22 mouse cellular contexts compared by ENCODE assay signal in genomic region chr11:106475309-106475708, GRCm38 (mm10). TPM values are rescaled to one million over a fixed set of nuclear protein-coding genes. Genes with fewer than 3 reads are reported as not detected.
DNase-seq lines count a peak whose midpoint lies in the region; ATAC-seq and TF ChIP-seq lines count a peak whose summit lies in the region.
"Had no signal": no experiment of that assay in that cellular context is flagged by ENCODE, and none has a peak within 500 bp of the region (broad histone marks: within the 10 kb centered on the region; RNA-seq: fewer than 3 reads in every experiment).

No protein-coding gene starts in this region.

- peak; percentile 51 for ATAC-seq in megakaryocyte progenitor cell, adult 5-6 weeks (replicated peaks; ENCODE audit: poor library complexity)
- ATAC-seq: activated CD4-positive, CD25-positive, alpha-beta regulatory T cell, adult 4 months; CD4-positive, CD25-positive, alpha-beta regulatory T cell, adult 4 months; forebrain, embryonic 15.5 days; hindbrain, embryonic 16.5 days; Patski had no signal

- H3K27ac ChIP-seq in embryonic fibroblast, embryonic 13.5 days (ENCODE audit: insufficient read depth, low read length) = peak overlapping the region; percentile 15
- H3K27ac ChIP-seq in layer of hippocampus, adult 2 months = no peak overlapping the region
- H3K27ac ChIP-seq: embryonic facial prominence, embryonic 13.5 days; forebrain, embryonic 15.5 days; heart, embryonic 10.5 days; hindbrain, embryonic 12.5 days had no signal

- peak; percentile 59 for DNase-seq in lung, postnatal 36 days
- no peak for DNase-seq in lung, adult 2 months
- no peak for DNase-seq in layer of hippocampus, adult 2 months (ENCODE audit: low spot score in 2 of 2)
- no peak for DNase-seq in kidney, postnatal 25 days
- DNase-seq: adrenal gland, postnatal 25 days; B cell, adult 2 months; cerebellum, adult 18-20 months; cerebellum, adult 9-11 months; cerebellum, postnatal 36 days; gastrocnemius, postnatal 36 days; heart, postnatal 10 days; heart, postnatal 4 days had no signal

- no peak for TF ChIP-seq POLR2A in lung, adult 2 months (IDR thresholded peaks at IDR 0.05; ENCODE audit: borderline replicate concordance, extremely low read depth, low read depth, low read length)
- no peak for TF ChIP-seq POLR2A in embryonic fibroblast, embryonic 13.5 days (IDR thresholded peaks at IDR 0.05; ENCODE audit: low read depth, low read length)

- H3K4me1 ChIP-seq in lung, adult 2 months (ENCODE audit: control insufficient read depth, insufficient read depth, low read length) = peaks cover 15% of the 10 kb centered on the region
- peaks cover 11% of the 10 kb centered on the region for H3K4me1 ChIP-seq in embryonic fibroblast, embryonic 13.5 days (ENCODE audit: control insufficient read depth, insufficient read depth, low read length)
- H3K4me1 ChIP-seq: forebrain, embryonic 15.5 days had no signal

- no peak overlapping the region for H3K4me3 ChIP-seq in lung, adult 2 months (replicated peaks; ENCODE audit: extremely low read depth, low read depth, low read length)
- no peak overlapping the region for H3K4me3 ChIP-seq in embryonic fibroblast, embryonic 13.5 days (ENCODE audit: insufficient read depth, low read length)
- H3K4me3 ChIP-seq in layer of hippocampus, adult 2 months = no peak overlapping the region
- H3K4me3 ChIP-seq: embryonic facial prominence, embryonic 13.5 days; forebrain, embryonic 15.5 days; heart, embryonic 10.5 days; hindbrain, embryonic 12.5 days had no signal

- WGBS in lung, adult 2 months = 32% methylated on average over 1 of the region's 1 CpGs

- no peak for TF ChIP-seq CTCF in lung, adult 2 months (IDR thresholded peaks at IDR 0.05; ENCODE audit: insufficient read depth, low read length)
- no peak for TF ChIP-seq CTCF in embryonic fibroblast, embryonic 13.5 days (IDR thresholded peaks at IDR 0.05; ENCODE audit: borderline replicate concordance, insufficient read depth, low read length)
- no peak for TF ChIP-seq CTCF in layer of hippocampus, adult 2 months (conservative IDR thresholded peaks at IDR 0.05)

RNA-seq across cellular contexts. Expression of gene Ern1, which starts 12.3 kb away (rescaled TPM):
- 23.0 and 28.7 TPM in 2 replicates for polyA plus RNA-seq in lung, adult 2 months (2012; rRNA removed)
- polyA plus RNA-seq in embryonic fibroblast, embryonic 13.5 days (2011; ENCODE audit: insufficient read length, low read depth, missing spikeins) = 9.3 and 10.9 TPM in 2 replicates
- 54.0 and 58.6 TPM in 2 replicates for total RNA-seq in megakaryocyte progenitor cell, adult 5-6 weeks (2015)
- total RNA-seq in megakaryocyte progenitor cell, adult 5-6 weeks (2017) = 45.6 and 50.2 TPM in 2 replicates
- 10 to 100 TPM; 11.2 to 11.8 TPM for total RNA-seq in layer of hippocampus, adult 2 months (2021)
